Mouse (Mus musculus): Measurements from ENCODE around the gene Cmtm3. TPM values are rescaled to one million over a fixed set of nuclear protein-coding genes. Genes with fewer than 3 reads are reported as not detected.

The Cmtm3 gene
- polyA plus RNA-seq, 1 experiment: 22.4 TPM

- peak in 1 of 2 experiments; percentile 51 for DNase-seq (ENCODE audit: extremely low spot score in 1 of 2, low spot score in 1 of 2)
These were observed 40.2 kb downstream of the Cmtm3 start for GRCm38 (mm10) chr8:104379301-104379836.

DNA sequence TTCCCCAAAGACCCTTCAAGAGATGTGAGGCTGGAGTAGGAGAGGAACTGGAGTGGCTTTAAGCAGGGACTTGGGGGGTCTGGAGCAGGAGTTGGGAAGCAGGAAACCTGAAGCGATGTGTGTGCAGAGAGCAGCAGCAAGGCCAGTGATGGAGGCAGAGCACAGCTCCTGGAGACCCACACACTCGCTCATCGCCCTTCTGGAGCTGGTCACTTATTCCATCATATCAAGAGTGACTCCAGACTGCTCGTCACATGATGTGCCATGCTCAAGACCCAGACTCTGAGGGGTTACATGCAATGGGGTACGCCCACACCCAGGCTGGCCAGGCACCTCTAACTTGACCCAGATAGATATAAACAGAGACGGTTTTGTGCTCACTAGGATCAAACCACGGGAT is 41.1 kb downstream of the Cmtm3 start:
- no peak for DNase-seq (ENCODE audit: extremely low spot score in 1 of 2, low spot score in 1 of 2)

GRCm38 (mm10) chr8:104380961-104381411 is 41.8 kb downstream of the Cmtm3 start:
- DNase-seq (ENCODE audit: extremely low spot score in 1 of 2, low spot score in 1 of 2): no peak

- DNase-seq (ENCODE audit: extremely low spot score in 1 of 2, low spot score in 1 of 2): peak in 1 of 2 experiments; percentile 48
These were observed 44.1 kb downstream of the Cmtm3 start for GRCm38 (mm10) chr8:104383296-104383695.

DNA sequence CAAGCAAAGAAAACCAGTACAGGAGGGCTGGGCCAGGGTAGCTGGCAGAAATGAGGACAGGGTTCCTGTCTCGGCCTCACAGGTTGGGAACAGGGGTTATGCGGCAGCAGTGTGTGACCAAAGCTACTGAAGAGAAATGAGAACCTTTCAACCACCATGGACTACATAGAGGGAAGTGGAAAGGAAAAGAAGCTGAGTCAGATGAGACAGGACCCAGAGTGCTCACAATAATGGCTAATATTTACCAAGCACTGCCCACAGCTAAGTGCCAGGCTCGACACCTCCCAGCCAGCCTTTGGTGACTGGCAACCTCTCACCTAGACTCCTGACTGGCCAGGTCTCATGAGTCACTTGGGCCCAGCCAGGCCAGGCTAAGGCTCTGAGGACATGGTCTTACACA is 44.8 kb downstream of the Cmtm3 start:
- DNase-seq (ENCODE audit: extremely low spot score in 1 of 2, low spot score in 1 of 2): no peak

DNA sequence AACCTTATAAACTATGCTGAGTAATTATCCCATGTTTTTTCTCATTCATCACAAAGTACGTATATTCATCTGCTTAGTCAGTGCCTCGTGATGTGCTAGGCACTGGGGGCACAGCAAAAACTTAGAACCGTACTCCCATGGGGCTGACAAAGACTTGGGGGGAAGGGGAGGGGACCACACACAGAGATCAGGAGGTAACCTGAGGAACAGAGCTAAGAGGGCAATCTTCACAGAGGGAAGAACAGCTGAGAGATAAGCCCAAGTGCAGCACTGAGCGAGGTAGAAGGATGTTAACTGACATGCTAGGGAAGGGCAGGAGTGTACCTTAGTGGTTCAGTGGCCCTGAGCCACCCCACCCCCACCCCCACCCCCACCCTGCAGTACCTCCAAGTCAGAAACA is 47.5 kb downstream of the Cmtm3 start:
- no peak for DNase-seq (ENCODE audit: extremely low spot score in 1 of 2, low spot score in 1 of 2)

GRCm38 (mm10) chr8:104387501-104387900 is 48.3 kb downstream of the Cmtm3 start:
- no peak for DNase-seq (ENCODE audit: extremely low spot score in 1 of 2, low spot score in 1 of 2)

- DNase-seq (ENCODE audit: extremely low spot score in 1 of 2, low spot score in 1 of 2): no peak
These were observed 48.8 kb downstream of the Cmtm3 start for GRCm38 (mm10) chr8:104387980-104388379.

DNA sequence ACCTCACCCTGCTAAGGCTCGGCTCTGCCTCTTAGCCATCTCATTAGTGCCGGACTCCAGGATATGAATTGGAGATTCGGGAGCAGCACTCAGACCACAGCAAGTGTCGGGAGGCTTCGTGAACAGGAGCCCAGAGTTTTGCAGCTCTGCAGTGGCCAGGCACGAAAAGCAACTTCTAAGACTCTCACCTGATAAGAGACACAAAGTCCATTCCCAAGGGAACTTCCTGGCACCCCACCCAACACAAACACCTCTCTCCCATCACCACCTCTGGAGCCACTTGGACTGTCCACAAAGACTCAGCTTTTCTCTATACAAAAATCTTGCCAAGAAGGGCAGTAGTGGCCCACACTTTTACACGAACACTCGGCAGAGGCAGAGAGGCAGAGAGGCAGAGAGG is 51.0 kb downstream of the Cmtm3 start:
- no peak for DNase-seq (ENCODE audit: extremely low spot score in 1 of 2, low spot score in 1 of 2)

GRCm38 (mm10) chr8:104393139-104393538 is 53.9 kb downstream of the Cmtm3 start:
- DNase-seq (ENCODE audit: extremely low spot score in 1 of 2, low spot score in 1 of 2): no peak

DNA sequence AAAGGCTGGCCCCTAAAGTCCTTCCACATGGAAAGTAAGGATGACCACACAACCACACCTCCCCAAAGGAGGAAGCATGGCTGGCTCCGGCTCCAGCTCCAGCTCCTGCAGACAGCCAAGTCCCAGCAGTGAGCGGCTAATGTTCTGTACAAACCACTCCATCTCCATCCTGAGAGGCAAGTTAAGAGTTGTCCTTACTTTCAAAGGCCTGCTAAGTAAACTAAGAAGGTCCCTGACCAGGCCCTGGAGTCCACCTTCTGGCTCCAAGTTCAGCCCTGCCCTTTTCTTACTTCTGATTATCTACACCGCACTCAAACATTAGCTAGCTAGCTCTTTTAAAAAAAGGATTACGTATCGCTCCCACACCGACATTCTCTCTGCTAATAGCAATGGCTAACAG is 54.6 kb downstream of the Cmtm3 start:
- no peak for DNase-seq (ENCODE audit: extremely low spot score in 1 of 2, low spot score in 1 of 2)

GRCm38 (mm10) chr8:104394801-104395702 is 55.8 kb downstream of the Cmtm3 start:
- peak in 1 of 2 experiments; percentile 52 for DNase-seq (ENCODE audit: extremely low spot score in 1 of 2, low spot score in 1 of 2)

GRCm38 (mm10) chr8:104395703-104396357 is 56.6 kb downstream of the Cmtm3 start, which contains the start of gene Cmtm4:
Gene Cmtm4, minus strand, starts transcription at chr8:104395807.
- peak in 1 of 2 experiments; percentile 40 for DNase-seq (ENCODE audit: extremely low spot score in 1 of 2, low spot score in 1 of 2)

Other genes with a start within 250 kb of the Cmtm3 start
- 13.6 and 13.8 TPM in 2 replicates for gene Cdh5, start 237.8 kb upstream of the Cmtm3 start, polyA plus RNA-seq (2012; rRNA removed)
- 21.5 and 22.2 TPM in 2 replicates for gene Bean1, start 169.0 kb upstream of the Cmtm3 start, polyA plus RNA-seq (2012; rRNA removed)
- 40.6 and 42.8 TPM in 2 replicates for gene Tk2, start 90.9 kb upstream of the Cmtm3 start, polyA plus RNA-seq (2012; rRNA removed)
- gene Cklf, start 88.5 kb upstream of the Cmtm3 start, polyA plus RNA-seq (2012; rRNA removed): 13.1 and 13.7 TPM in 2 replicates
- not detected in 2 replicates for gene Cmtm2a, start 46.2 kb upstream of the Cmtm3 start, polyA plus RNA-seq (2012; rRNA removed)
- gene Gm45711, start 29.3 kb upstream of the Cmtm3 start, polyA plus RNA-seq (2012; rRNA removed): not detected in 2 replicates
- gene Cmtm1, start 29.3 kb upstream of the Cmtm3 start, polyA plus RNA-seq (2012; rRNA removed): not detected in 2 replicates
- gene Gm11020, start 17.8 kb upstream of the Cmtm3 start, polyA plus RNA-seq (2012; rRNA removed): not detected in 2 replicates
- not detected in 2 replicates for gene Cmtm2b, start 17.2 kb upstream of the Cmtm3 start, polyA plus RNA-seq (2012; rRNA removed)
- gene Cmtm4, start 56.4 kb downstream of the Cmtm3 start, polyA plus RNA-seq (2012; rRNA removed): 40.0 and 43.8 TPM in 2 replicates
- 154 and 165 TPM in 2 replicates for gene Dync1li2, start 103.6 kb downstream of the Cmtm3 start, polyA plus RNA-seq (2012; rRNA removed)
- gene Terb1, start 170.5 kb downstream of the Cmtm3 start, polyA plus RNA-seq (2012; rRNA removed): 0.74 and 0.86 TPM in 2 replicates
- gene Nae1, start 195.2 kb downstream of the Cmtm3 start, polyA plus RNA-seq (2012; rRNA removed): 78.0 and 87.7 TPM in 2 replicates
- 41.3 and 42.8 TPM in 2 replicates for gene Car7, start 195.3 kb downstream of the Cmtm3 start, polyA plus RNA-seq (2012; rRNA removed)